Mouse (Mus musculus): ENCODE measurements around the gene Plekhm2.

- TF ChIP-seq ZMIZ1 (IDR thresholded peaks at IDR 0.05; ENCODE audit: low read depth, low read length) (no peak), EP300 (IDR thresholded peaks at IDR 0.05; ENCODE audit: low read length) (no peak), UBTF (IDR thresholded peaks at IDR 0.05; ENCODE audit: low read depth, low read length) (no peak; the same call in 1 of the 2 replicates), CTCF (conservative IDR thresholded peaks at IDR 0.05 in 1 of 2, IDR thresholded peaks at IDR 0.05 in 1 of 2; ENCODE audit: low read depth in 2 of 2, low read length in 2 of 2) (no peak), RAD21 (IDR thresholded peaks at IDR 0.05; ENCODE audit: low read depth, low read length) (no peak), ELF1 (IDR thresholded peaks at IDR 0.05; ENCODE audit: low read depth, low read length) (no peak), JUND (conservative IDR thresholded peaks at IDR 0.05; ENCODE audit: low read depth, low read length) (no peak), POLR2A (IDR thresholded peaks at IDR 0.05; ENCODE audit: low read depth, low read length) (no peak), JUN (IDR thresholded peaks at IDR 0.05; ENCODE audit: insufficient read depth, low read depth, low read length) (no peak), MAFK (IDR thresholded peaks at IDR 0.05; ENCODE audit: insufficient replicate concordance, low read length) (no peak), USF1 (IDR thresholded peaks at IDR 0.05; ENCODE audit: low read depth, low read length) (no peak), MXI1 (IDR thresholded peaks at IDR 0.05; ENCODE audit: low read depth, low read length) (no peak), TBP (conservative IDR thresholded peaks at IDR 0.05; ENCODE audit: low read depth, low read length) (no peak)
Measured at GRCm38 (mm10) chr4:141625774-141626550, 38.7 kb downstream of the Plekhm2 start.
